Mouse (Mus musculus) heart, postnatal 0 days (tissue): ENCODE results near the gene Zfp526. TPM values are rescaled to one million over a fixed set of nuclear protein-coding genes. Genes with fewer than 3 reads are reported as not detected.
A peak's percentile ranks its signal among the peaks of the same experiment; 100 is the strongest.

Source experiments
- ATAC-seq: fragments of 200-750 bp; cut with Nextera tagmentation; 2 replicates; pipeline ENCODE4 v1.8.0; 2017; ENCODE audit warnings: low read depth, moderate number of reproducible peaks, moderate library complexity; ENCODE audit not compliant: insufficient read depth
- DNase-seq: peaks from one replicate; pipeline ENCODE4 v3.0.0-alpha.2; 2016; ENCODE audit warnings: low spot score
- H3K27ac ChIP-seq: fragments of 300-500 bp; sonication (generic); 2 replicates; pipeline ENCODE4 v1.5.1; 2014; ENCODE audit warnings: low read depth, mild to moderate bottlenecking
- H3K27me3 ChIP-seq: fragments of 300-500 bp; sonication (generic); 2 replicates; pipeline ENCODE4 v1.6.1; 2014; ENCODE audit warnings: low read length, mixed read lengths; ENCODE audit not compliant: control insufficient read depth, insufficient read depth
- H3K36me3 ChIP-seq: fragments of 300-500 bp; sonication (generic); replicated peaks from 2 replicates; pipeline ENCODE4 v1.6.1; 2014; ENCODE audit warnings: low read length, mixed read lengths; ENCODE audit not compliant: control insufficient read depth, insufficient read depth
- H3K4me1 ChIP-seq: fragments of 300-500 bp; sonication (generic); 2 replicates; pipeline ENCODE4 v1.6.1; 2014; ENCODE audit warnings: antibody characterized with exemption; ENCODE audit not compliant: control insufficient read depth, insufficient read depth
- H3K4me2 ChIP-seq: fragments of 300-500 bp; sonication (generic); 2 replicates; pipeline ENCODE4 v1.6.1; 2014; ENCODE audit warnings: low read depth, mild to moderate bottlenecking, low read length, moderate library complexity
- H3K4me3 ChIP-seq: fragments of 300-500 bp; sonication (generic); 2 replicates; pipeline ENCODE4 v1.5.1; 2014; ENCODE audit warnings: low read depth, low read length
- H3K9ac ChIP-seq: fragments of 300-500 bp; sonication (generic); replicated peaks from 2 replicates; pipeline ENCODE4 v1.6.1; 2014; ENCODE audit warnings: low read depth, low read length, mixed read lengths
- H3K9me3 ChIP-seq: fragments of 300-500 bp; sonication (generic); replicated peaks from 2 replicates; pipeline ENCODE4 v1.6.1; 2016; ENCODE audit warnings: low read length; ENCODE audit not compliant: control insufficient read depth
- CTCF ChIP-seq: IDR thresholded peaks from 2 replicates; pipeline ENCODE4 v1.5.1; 2016; ENCODE audit warnings: antibody characterized with exemption, control low read depth, low read depth
- EP300 ChIP-seq: IDR thresholded peaks from 2 replicates; pipeline ENCODE4 v1.6.1; 2016; ENCODE audit warnings: antibody characterized with exemption, low read depth
- WGBS: fragments of 180-500 bp; shearing (Covaris S2); extraction: QIAGEN DNeasy Blood & Tissue Kit; methylation state at CpG from one replicate; pipeline ENCODE4 v1.1.7; 2014; 5-methylcytosine and 5-hydroxymethylcytosine counted together
- polyA plus RNA-seq: library from polyadenylated mRNA; unstranded; fragments of >200 nt; fragmentation: Nextera tagmentation; extraction: Ambion mirVana; gene quantifications from 2 replicates; pipeline ENCODE4 v1.2.1, GENCODE M21; 2015
- total RNA-seq: library from RNA; depleted of rRNA; stranded (reverse); fragments of >200 nt; gene quantifications from 2 replicates; pipeline ENCODE4 v1.2.3, GENCODE M21; 2014; ENCODE audit warnings: low replicate concordance; rRNA removed

Zfp526 gene
- 6.6 and 6.8 TPM in 2 replicates for total RNA-seq
- 1.2 and 1.4 TPM in 2 replicates for polyA plus RNA-seq

DNA sequence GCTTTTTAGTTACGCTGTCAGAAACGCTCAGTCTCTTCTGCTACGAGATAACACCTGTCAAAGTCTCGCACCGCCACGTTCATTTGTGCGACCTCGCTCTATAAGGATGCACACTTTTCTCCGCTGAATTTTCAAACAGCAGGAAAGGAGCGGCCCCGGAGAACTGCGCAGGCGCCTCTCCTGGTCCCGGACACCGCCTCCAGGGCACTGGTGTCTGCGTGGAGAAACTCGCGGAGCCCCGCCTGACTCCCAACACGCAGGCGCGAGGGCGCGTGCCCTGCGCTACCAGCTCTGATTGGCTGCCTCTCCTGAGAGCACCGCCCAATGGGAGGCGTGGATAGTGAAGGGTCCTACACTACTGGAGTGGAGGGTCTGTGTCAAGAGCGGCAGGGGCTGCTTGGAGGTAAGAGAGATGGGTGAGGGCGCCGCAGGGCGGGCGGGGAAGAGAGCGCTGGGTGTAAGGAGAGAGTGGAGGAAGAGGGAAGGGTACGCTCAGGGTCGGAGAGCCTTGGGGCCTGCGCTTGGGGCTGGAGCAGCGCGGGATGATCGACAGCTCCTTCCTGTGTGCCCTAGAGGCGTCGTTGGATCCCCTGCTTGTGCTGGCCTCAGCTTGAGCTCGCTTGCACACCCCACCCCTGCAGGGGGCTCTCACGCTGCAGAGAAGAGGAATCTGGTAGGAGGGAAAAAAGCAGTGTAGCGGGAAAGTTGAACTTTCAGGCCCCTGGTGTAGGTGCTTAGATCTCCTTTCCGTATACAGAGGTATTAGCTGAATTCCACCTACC is at the start of gene Zfp526:
Gene Zfp526, plus strand, starts transcription at position 324 of the 782 bp plus-strand sequence.
- ATAC-seq (peak; percentile 92), DNase-seq (peak; percentile 96)
- Histone ChIP-seq H3K9me3 (no peaks in the 10 kb centered on the region), H3K4me2 (peak within 1 kb of the TSS; percentile 94), H3K27me3 (no peaks in the 10 kb centered on the region), H3K27ac (peak within 1 kb of the TSS; percentile 92), H3K4me3 (peak within 1 kb of the TSS; percentile 85), H3K9ac (peak within 1 kb of the TSS; percentile 74), H3K4me1 (peaks cover 20% of the 10 kb centered on the region), H3K36me3 (peaks cover 27% of the 10 kb centered on the region)
- peak; percentile 13; the same call in 1 of the 2 replicates for TF ChIP-seq CTCF
- peak; percentile 40; the same call in 1 of the 2 replicates for TF ChIP-seq EP300
- under 1% methylated on average over 45 of the region's 45 CpGs for WGBS

DNA sequence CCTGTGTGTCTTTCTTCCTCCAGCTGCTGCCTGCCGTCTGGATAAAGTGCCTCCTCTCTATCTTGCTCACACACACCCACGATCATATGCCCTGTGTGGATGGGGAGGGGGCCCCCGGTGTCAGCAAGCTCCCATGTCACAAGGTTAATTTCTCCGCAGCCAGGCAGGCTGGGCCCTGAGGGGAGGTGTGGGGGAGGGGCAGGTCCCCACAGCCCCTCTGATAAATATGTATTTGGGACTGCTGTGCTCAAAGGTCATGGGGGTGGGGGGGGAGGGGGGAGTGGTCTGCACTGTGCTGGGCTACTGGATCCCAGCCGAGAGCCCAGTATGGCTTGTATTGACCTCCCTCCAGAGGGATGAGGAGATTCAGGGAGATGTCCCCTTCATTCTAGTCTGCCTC is 48.6 kb upstream of the Zfp526 start:
- H3K4me1 ChIP-seq, result no peaks in the 10 kb centered on the region
- peaks cover 48% of the 10 kb centered on the region for H3K27me3 ChIP-seq
- no peak overlapping the region for H3K4me3 ChIP-seq
- no peaks in the 10 kb centered on the region for H3K9me3 ChIP-seq
- no peak overlapping the region for H3K4me2 ChIP-seq
- TF ChIP-seq EP300, result no peak
- no peak for TF ChIP-seq CTCF
- ATAC-seq (no peak), DNase-seq (no peak)
- H3K9ac ChIP-seq, result no peak overlapping the region
- H3K27ac ChIP-seq, result no peak overlapping the region
- WGBS, result 26% methylated on average over 5 of the region's 5 CpGs
- no peaks in the 10 kb centered on the region for H3K36me3 ChIP-seq

DNA sequence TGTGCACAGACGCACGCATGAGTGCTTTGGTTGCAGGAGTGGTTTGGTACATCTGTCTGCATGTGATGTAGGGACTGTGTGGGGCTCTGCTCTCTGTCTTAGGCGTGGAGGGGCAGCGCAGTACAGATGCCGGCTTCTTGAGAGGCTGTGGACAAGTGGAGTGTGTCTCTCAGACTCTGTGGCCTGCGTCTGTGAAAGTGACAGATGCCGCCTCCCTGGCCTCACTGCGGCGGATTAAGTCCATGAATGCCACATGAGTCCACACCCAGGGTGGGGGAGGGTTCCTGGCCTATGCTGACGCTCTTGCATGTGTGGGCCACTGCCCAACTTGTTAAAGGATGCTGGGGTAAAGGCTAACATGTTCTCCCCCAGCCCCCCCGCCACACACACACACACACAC is 46.9 kb upstream of the Zfp526 start:
- no peak for TF ChIP-seq CTCF
- no peak for TF ChIP-seq EP300
- Histone ChIP-seq H3K9ac (no peak overlapping the region), H3K4me3 (no peak overlapping the region), H3K27ac (no peak overlapping the region), H3K4me2 (no peak overlapping the region), H3K9me3 (no peaks in the 10 kb centered on the region), H3K36me3 (no peaks in the 10 kb centered on the region), H3K27me3 (peaks cover 59% of the 10 kb centered on the region), H3K4me1 (peaks cover 9% of the 10 kb centered on the region; the same call in 1 of the 2 replicates)
- 40% methylated on average over 11 of the region's 11 CpGs for WGBS
- DNase-seq (no peak), ATAC-seq (no peak)

DNA sequence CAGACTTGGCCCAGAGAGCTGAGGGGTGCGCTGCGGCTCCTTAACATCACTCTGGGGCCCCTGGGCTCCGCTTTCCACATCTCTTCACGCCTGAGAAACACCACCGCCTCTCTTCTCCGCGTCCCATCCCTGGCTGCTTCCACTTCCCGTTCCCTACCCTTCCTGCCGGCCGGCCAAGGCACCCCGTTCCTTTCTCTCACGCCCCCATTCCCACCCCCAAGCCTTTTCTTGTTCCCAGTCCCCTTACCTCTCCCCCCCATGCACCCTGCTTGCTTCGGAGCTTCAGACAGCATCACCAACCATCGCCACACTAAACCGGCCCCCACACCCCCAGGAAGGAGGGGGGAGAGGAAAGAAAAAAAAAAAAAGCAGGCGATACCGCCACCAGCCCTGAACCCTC is 42.9 kb upstream of the Zfp526 start:
- Histone ChIP-seq H3K36me3 (no peaks in the 10 kb centered on the region), H3K27ac (no peak overlapping the region), H3K9ac (no peak overlapping the region), H3K4me1 (peaks cover 10% of the 10 kb centered on the region; the same call in 1 of the 2 replicates), H3K4me3 (peak overlapping the region; percentile 51), H3K4me2 (peak overlapping the region; percentile 91; the same call in 1 of the 2 replicates), H3K27me3 (peaks cover 91% of the 10 kb centered on the region), H3K9me3 (no peaks in the 10 kb centered on the region)
- WGBS, result 1% methylated on average over 14 of the region's 17 CpGs
- no peak for TF ChIP-seq CTCF
- no peak for TF ChIP-seq EP300
- DNase-seq (no peak), ATAC-seq (no peak)

DNA sequence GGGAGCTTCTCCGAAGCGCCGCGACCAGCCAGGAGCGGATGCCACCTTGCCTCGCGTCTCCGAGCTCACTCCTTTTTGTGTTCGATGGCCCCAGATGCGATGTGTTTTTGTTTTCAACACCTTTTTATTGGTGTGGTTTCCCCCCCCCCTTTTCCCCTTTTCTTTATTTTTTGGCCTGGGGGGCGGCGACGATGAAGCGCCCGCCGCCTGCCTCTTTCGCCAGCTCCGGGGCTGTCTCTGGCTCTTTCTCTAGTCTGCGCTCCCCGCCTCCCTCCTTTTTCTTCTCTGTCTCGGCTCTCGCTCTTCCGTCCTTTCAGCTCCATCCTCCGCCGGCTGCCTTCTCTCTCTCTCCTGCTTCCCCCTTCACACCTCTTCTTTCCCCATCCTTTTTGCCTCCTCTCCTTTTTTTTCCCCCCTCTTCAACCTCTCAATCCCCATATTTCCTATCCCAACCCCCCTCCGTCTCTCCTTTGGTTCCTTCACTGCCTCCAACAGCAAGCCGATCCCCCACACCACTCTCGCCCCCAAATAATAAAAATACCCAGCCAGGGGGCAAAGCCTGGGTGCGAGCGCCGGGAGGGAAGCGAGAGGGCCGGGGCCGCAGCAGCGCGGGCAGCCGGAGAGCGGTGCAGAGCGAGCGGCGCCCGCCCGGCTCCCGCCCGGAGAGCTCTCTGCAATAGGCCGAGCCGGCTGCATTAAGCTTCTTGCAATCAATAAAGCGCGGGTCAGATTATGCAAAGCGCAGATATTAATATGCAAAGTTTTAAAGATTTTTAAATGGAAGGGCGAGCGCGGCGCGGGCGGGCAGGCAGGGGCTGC is 42.2 kb upstream of the Zfp526 start:
- no peaks in the 10 kb centered on the region for H3K36me3 ChIP-seq
- H3K4me1 ChIP-seq, result peaks cover 10% of the 10 kb centered on the region; the same call in 1 of the 2 replicates
- peaks cover 97% of the 10 kb centered on the region for H3K27me3 ChIP-seq
- peak overlapping the region; percentile 51 for H3K4me3 ChIP-seq
- 1% methylated on average over 56 of the region's 56 CpGs for WGBS
- H3K4me2 ChIP-seq, result peak overlapping the region; percentile 91
- no peaks in the 10 kb centered on the region for H3K9me3 ChIP-seq
- H3K27ac ChIP-seq, result no peak overlapping the region
- DNase-seq (no peak), ATAC-seq (peak; percentile 68)
- TF ChIP-seq CTCF (no peak), EP300 (no peak)
- no peak overlapping the region for H3K9ac ChIP-seq
